12 mouse cellular contexts compared by ENCODE assay signal in genomic region chr10:76724231-76724736, GRCm38 (mm10). TPM values are rescaled to one million over a fixed set of nuclear protein-coding genes. Genes with fewer than 3 reads are reported as not detected.
DNase-seq lines count a peak whose midpoint lies in the region; ATAC-seq and TF ChIP-seq lines count a peak whose summit lies in the region.
"Had no signal": no experiment of that assay in that cellular context is flagged by ENCODE, and none has a peak within 500 bp of the region (broad histone marks: within the 10 kb centered on the region; RNA-seq: fewer than 3 reads in every experiment).

No protein-coding gene starts in this region.

- TF ChIP-seq CTCF in gastrocnemius, adult 2 months (IDR thresholded peaks at IDR 0.05) = no peak
- no peak for TF ChIP-seq CTCF in olfactory bulb, adult 2 months (IDR thresholded peaks at IDR 0.05; ENCODE audit: insufficient read depth, low read depth, low read length)

- H3K27ac ChIP-seq in gastrocnemius, adult 2 months = peak overlapping the region; percentile 24; the same call in 1 of the 2 replicates
- H3K27ac ChIP-seq in lung, embryonic 15.5 days = no peak overlapping the region
- H3K27ac ChIP-seq in intestine, embryonic 14.5 days (ENCODE audit: low read depth) = no peak overlapping the region
- H3K27ac ChIP-seq in olfactory bulb, adult 2 months (ENCODE audit: insufficient read depth, low read depth, low read length) = no peak overlapping the region
- H3K27ac ChIP-seq: forebrain, embryonic 12.5 days had no signal

- H3K9ac ChIP-seq in lung, embryonic 15.5 days = peak overlapping the region; percentile 68
- H3K9ac ChIP-seq in intestine, embryonic 14.5 days (ENCODE audit: low read length) = peak overlapping the region; percentile 80
- H3K9ac ChIP-seq: forebrain, embryonic 12.5 days had no signal

- WGBS in lung, embryonic 15.5 days = 39% methylated on average over 5 of the region's 5 CpGs
- WGBS in intestine, embryonic 14.5 days = 33% methylated on average over 5 of the region's 5 CpGs
- 65% methylated on average over 5 of the region's 5 CpGs for WGBS in olfactory bulb, adult 2 months

- no peak for DNase-seq in gastrocnemius, adult 2 months
- no peak for DNase-seq in gastrocnemius, postnatal 14 days
- no peak for DNase-seq in lung, postnatal 25 days (ENCODE audit: low spot score)
- DNase-seq in intestine, embryonic 14.5 days (ENCODE audit: low spot score) = peak; percentile 48
- no peak for DNase-seq in left cerebral cortex, adult 18-20 months (ENCODE audit: low spot score in 2 of 2)
- no peak for DNase-seq in adrenal gland, postnatal 10 days
- DNase-seq: adrenal gland, adult 8-10 months; cerebellum, adult 9-11 months had no signal

- ATAC-seq in lung, embryonic 15.5 days (ENCODE audit: borderline replicate concordance, extremely low read depth, low FRiP score, low TSS enrichment) = no peak
- ATAC-seq in intestine, embryonic 14.5 days (replicated peaks; ENCODE audit: low FRiP score, low TSS enrichment, low read depth) = no peak

- peaks cover 27% of the 10 kb centered on the region for H3K4me1 ChIP-seq in lung, embryonic 15.5 days
- H3K4me1 ChIP-seq in intestine, embryonic 14.5 days (replicated peaks; ENCODE audit: control insufficient read depth, insufficient read depth, low read length) = peaks cover 20% of the 10 kb centered on the region
- H3K4me1 ChIP-seq in olfactory bulb, adult 2 months (ENCODE audit: control insufficient read depth, insufficient read depth, low read length) = peaks cover 36% of the 10 kb centered on the region
- H3K4me1 ChIP-seq: forebrain, embryonic 12.5 days had no signal

- H3K4me3 ChIP-seq in gastrocnemius, adult 2 months = peak overlapping the region; percentile 74
- H3K4me3 ChIP-seq in lung, embryonic 15.5 days = peak overlapping the region; percentile 51
- peak overlapping the region; percentile 55 for H3K4me3 ChIP-seq in intestine, embryonic 14.5 days (ENCODE audit: low read depth, low read length)
- peak overlapping the region; percentile 22; the same call in 1 of the 2 replicates for H3K4me3 ChIP-seq in olfactory bulb, adult 2 months (ENCODE audit: insufficient read depth, low read depth, low read length)
- H3K4me3 ChIP-seq: forebrain, embryonic 12.5 days had no signal

- H3K36me3 ChIP-seq in lung, embryonic 15.5 days = peaks cover 26% of the 10 kb centered on the region
- peaks cover 43% of the 10 kb centered on the region for H3K36me3 ChIP-seq in intestine, embryonic 14.5 days (ENCODE audit: control insufficient read depth, insufficient read depth, low read length)
- H3K36me3 ChIP-seq: forebrain, embryonic 12.5 days had no signal

- intact Hi-C loops in gastrocnemius, adult 2 months (cut with DNase I) = no loop called here
- intact Hi-C loops in gastrocnemius, postnatal 14 days (cut with DNase I; ENCODE audit: low total_unique reads) = no loop called here

- no peaks in the 10 kb centered on the region for H3K27me3 ChIP-seq in lung, embryonic 15.5 days
- H3K27me3 ChIP-seq in intestine, embryonic 14.5 days (replicated peaks; ENCODE audit: control insufficient read depth, insufficient read depth, low read length) = no peaks in the 10 kb centered on the region
- H3K27me3 ChIP-seq: forebrain, embryonic 12.5 days had no signal

- H3K9me3 ChIP-seq in lung, embryonic 15.5 days = no peaks in the 10 kb centered on the region
- H3K9me3 ChIP-seq in intestine, embryonic 14.5 days (ENCODE audit: control insufficient read depth, low read length) = no peaks in the 10 kb centered on the region
- H3K9me3 ChIP-seq: forebrain, embryonic 12.5 days had no signal

- TF ChIP-seq POLR2A in olfactory bulb, adult 2 months (IDR thresholded peaks at IDR 0.05; ENCODE audit: insufficient read depth, low read depth, low read length) = no peak

- peak overlapping the region; percentile 78 for H3K4me2 ChIP-seq in lung, embryonic 15.5 days
- H3K4me2 ChIP-seq in intestine, embryonic 14.5 days (ENCODE audit: low read length) = peak overlapping the region; percentile 88
- H3K4me2 ChIP-seq: forebrain, embryonic 12.5 days had no signal

RNA-seq across cellular contexts. Expression of gene Col6a1, which starts 1.7 kb away (rescaled TPM):
- total RNA-seq in gastrocnemius, adult 2 months (2021) = 10 to 100 TPM; 30.5 to 59.0 TPM
- total RNA-seq in gastrocnemius, postnatal 14 days (2021) = 100 to 1,000 TPM; 223 to 260 TPM
- 284 and 300 TPM in 2 replicates for polyA plus RNA-seq in lung, embryonic 15.5 days (2015; fragmentation: Nextera tagmentation; extraction: Ambion mirVana)
- polyA plus RNA-seq in intestine, embryonic 14.5 days (2014; fragmentation: Nextera tagmentation; extraction: Ambion mirVana) = 309 and 317 TPM in 2 replicates
- not detected in 2 replicates for polyA plus RNA-seq in olfactory bulb, adult 2 months (2012; ENCODE audit: insufficient read depth, insufficient read length, low replicate concordance, missing spikeins)
- total RNA-seq in left cerebral cortex, adult 18-20 months (2021) = 10 to 100 TPM; 48.6 to 52.8 TPM
- 100 to 1,000 TPM; 228 to 231 TPM for total RNA-seq in adrenal gland, postnatal 10 days (2021)
- total RNA-seq: MEL had no signal

Comparison
In these comparisons a context has a peak if more than half of its experiments do, and no peak if none do; other contexts are left out.
1. H3K4me3 ChIP-seq: peak in every context shown above with its lines; median percentile 74 in gastrocnemius, adult 2 months; 55 in intestine, embryonic 14.5 days; 51 in lung, embryonic 15.5 days; 22 in olfactory bulb, adult 2 months.